Mouse (Mus musculus): ENCODE results near the gene Stra6. TPM values are rescaled to one million over a fixed set of nuclear protein-coding genes. Genes with fewer than 3 reads are reported as not detected.

The Stra6 gene
- polyA plus RNA-seq, 1 experiment, result not detected

DNA sequence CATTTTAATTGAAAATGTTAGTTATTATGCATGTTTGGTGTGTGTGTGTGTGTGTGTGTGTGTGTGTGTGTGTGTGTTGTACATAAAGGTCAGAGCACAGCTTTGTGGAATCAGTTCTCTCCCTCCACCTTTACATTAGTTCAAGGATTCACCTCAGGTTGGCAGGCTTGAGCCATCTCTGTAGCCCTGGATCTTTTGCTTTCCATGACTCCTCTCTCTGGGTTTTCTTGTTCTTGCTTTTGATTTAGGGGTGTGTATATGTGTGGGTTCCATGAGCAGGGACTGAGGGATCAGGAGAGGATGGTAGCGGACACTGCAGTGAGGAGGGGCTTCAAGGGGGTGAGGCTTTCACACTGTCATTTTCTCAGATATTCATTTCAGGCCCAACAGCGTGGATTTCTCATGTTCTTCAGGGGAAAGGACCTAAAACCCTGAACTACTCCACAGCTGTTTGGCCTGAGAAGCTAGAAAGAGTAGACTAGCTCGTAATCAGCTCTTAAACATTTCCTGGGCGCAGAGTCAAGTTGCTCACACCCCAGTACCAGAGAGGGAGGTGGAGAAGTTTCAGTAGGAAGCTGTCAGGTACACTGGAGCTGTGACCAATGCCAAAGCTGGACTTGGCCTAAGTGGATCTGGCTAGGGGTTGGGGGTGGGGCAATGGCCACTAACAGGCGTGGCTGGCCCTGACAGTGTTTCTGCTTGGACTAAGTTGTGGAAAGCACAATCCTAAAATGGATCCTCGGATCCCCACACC lies 2.6 kb downstream of the Stra6 start:
- no peak for TF ChIP-seq GATA1 (IDR thresholded peaks at IDR 0.05; ENCODE audit: low read length)

DNA sequence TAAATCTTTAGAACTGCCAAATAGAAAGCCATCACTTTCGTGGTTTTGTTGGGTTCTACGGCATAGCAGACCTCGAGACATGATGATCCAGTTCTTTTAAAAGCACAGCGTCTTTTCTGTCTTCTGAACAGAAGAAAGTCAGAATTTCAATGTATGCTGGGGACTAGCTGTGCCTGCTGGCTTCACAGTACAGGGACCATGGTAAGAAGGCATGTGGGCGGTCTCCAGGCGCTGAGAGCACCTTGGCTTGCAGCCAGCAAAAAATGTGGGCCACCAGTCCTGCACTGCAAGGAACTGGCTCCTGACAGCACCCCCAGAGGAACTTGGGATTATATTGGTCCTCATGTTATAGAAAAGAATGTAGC lies 3.1 kb downstream of the Stra6 start:
- no peak for TF ChIP-seq GATA1 (IDR thresholded peaks at IDR 0.05; ENCODE audit: low read length)

DNA sequence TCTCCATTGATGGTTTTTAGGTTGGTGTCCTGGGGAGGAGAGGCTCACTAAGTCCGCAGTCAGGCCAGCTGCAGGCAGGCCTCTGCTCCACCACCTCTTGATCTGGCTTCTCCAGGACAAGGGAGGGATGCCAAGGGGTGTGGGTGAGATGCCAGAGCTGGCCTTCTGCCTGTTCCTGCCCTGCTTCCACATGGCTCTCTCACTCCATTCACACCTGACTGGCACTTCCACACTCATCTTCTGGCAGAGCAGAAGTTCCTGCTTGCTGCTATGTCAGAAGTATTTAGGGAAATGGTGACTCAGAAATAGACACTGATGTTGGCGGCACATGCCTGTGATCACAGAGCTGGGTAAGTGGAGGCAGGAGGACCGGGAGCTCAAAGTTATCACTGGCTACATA lies 4.0 kb downstream of the Stra6 start:
- no peak for TF ChIP-seq GATA1 (IDR thresholded peaks at IDR 0.05; ENCODE audit: low read length)

DNA sequence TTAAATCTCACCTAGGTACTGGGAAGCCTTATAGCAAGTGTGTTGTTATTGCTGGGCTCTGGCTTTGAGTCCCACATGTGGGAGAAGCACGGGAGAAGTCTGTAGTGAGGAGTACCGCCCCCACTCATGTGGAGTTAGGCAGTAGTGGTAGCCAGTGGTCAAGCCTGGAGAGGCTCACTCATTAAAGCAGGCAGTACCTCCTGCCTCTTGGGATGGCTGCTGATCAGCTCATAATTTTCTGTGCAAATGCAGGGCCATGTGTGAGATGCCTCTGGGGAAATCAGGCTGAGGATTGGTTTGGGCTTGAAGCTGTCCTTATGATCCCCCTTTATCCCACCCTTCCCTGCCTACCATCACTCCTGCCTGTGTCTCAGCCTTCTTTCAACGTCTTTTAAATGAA lies 11.0 kb downstream of the Stra6 start:
- no peak for TF ChIP-seq GATA1 (IDR thresholded peaks at IDR 0.05; ENCODE audit: low read length)

DNA sequence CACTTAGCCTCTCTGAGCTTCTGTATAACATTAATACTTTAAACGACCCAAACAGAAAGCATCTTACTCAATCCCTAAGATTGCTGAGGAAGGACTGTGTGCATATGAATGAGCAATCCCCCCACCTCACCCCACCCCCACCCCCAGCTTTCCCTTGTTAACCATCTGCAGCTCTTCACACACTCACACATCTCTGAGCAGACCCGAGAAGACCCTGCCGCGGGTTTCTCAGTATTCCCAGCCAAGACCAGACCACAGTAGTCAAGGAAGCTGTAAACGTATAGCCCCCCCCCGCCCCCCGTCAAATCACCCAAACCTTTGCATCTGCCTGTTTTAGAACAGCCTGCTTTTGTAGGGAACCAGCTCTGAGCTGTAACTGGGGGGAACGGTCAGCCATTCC lies 21.0 kb downstream of the Stra6 start:
- no peak for TF ChIP-seq GATA1 (IDR thresholded peaks at IDR 0.05; ENCODE audit: low read length)

DNA sequence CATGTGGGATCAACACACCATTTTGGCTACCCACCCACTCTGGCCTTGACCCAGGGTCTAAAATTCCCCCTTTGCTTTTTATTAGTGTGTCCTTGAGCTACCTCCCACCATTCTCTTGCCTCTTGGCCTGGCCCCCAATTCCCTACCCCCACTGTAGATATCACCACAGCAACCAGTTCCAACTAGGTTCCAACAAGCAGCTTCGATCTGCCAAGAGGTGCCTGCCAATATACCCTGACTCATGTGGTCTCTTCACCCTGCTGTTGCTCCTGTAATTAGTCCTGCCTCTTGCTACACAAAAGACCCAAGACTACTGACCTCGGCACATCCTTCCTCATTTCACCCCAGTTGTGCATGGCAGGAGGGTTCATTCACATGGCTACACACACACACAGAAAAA lies 21.5 kb downstream of the Stra6 start:
- no peak for TF ChIP-seq GATA1 (IDR thresholded peaks at IDR 0.05; ENCODE audit: low read length)

DNA sequence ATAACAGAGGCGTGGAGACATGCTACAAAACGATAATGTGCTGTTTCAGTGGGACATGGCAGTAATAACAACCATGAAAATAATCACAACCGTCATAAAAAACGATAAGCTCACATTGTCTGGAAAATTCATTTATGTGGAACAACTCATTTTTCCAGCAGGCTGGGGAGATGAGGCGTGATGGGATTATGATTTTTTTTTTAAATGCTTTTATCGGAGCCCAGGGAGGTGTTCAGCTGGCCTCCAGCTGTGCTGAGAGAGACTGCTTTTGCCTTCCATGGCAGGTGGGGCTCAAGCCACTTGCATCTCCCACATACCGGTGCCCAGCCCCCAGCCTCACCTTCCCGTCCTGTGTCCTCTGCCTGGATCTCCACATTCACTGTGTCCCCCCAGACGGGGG lies 22.6 kb downstream of the Stra6 start:
- no peak for TF ChIP-seq GATA1 (IDR thresholded peaks at IDR 0.05; ENCODE audit: low read length)

DNA sequence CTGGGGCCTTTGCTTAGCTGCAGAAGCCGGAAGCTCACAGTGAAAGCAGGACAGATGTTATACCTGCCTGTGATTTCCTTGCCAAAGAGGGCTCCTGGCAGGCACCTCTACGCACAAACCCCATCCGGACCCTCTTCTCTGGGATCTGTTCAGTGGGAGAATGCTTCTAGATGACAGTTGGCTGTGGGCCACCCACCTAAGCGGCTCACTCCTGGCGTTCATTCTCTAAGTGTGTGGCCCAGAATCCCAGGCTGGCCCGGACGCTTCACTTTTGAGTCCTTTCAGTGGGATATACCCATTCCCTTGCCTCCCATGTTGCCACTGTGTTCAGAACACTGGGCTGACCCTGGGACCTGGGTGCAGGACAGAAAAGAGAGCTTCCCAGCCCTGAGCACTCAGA lies 23.3 kb downstream of the Stra6 start:
- TF ChIP-seq GATA1 (IDR thresholded peaks at IDR 0.05; ENCODE audit: low read length), result no peak

DNA sequence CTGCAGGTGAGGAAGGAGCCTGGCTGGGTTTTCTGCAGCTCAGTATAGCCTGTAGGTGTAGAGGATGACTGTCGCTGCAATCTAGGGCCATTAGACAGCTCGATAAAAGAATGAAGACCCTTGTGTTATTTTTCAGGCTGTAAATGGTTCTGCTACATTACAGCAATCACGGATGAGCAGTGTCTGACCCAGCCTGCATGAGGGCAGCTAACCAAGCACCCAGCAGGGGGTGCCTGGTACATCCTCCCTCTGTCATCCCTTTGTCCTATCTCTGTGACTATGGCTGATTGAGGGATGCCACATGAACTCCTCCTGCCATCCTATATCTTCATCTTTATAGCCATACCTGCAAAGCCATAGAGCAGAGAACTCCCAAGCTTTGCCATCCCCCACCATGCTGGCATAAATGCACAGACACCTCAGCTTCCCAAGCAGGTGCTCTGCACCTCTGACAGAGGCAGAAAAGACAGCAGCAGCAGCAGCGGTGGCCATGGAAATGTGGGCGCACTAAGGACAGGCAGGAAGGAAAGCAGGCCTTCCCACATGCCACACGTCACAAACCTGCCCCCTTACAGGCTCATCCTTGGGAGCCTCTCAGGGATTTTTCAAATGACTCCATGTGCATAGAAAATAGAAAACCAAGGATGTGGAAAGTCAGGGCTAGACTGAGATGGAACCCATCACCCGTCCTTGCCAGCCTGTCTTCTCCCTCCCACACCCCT lies 23.9 kb downstream of the Stra6 start:
- TF ChIP-seq GATA1 (IDR thresholded peaks at IDR 0.05; ENCODE audit: low read length), result no peak

DNA sequence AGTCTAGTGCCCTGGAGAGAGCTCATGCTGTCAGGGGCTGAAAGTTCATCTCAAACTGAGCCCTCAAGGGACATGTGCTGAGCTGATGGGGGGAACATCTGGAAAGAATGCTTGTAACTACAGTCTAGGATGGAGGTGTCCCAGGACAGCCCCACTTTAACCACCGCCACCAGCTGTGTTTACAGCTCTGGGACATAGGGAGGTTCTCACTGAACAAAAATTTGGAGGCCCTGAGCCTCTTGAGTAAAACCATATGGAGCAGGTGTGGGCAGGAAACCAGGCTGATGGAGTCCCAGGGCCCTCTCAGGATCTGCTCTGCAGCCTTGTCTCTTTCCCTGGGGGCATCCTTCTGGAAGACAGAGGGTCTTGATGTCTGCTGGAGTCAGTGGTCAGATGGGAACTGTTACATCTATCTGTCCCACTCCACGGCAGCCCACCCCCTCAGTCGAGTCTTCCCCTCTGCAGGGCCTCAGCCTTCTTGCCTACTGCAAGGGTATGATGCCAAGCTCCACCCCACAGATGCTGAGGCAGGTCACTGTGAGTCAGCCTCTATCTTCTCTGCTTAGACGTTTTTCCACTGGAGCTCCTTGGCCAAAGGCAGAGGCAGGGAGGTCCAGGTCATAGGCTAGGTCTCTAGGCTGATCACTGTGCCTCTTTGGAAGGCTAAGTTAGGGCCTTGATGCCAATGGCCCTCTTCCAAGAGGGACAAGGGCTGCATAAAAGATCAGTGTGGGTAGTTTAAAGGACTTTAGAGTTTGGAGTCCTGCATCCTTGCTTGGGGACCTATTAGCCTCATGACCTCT lies 28.2 kb downstream of the Stra6 start:
- TF ChIP-seq GATA1 (IDR thresholded peaks at IDR 0.05; ENCODE audit: low read length), result no peak

DNA sequence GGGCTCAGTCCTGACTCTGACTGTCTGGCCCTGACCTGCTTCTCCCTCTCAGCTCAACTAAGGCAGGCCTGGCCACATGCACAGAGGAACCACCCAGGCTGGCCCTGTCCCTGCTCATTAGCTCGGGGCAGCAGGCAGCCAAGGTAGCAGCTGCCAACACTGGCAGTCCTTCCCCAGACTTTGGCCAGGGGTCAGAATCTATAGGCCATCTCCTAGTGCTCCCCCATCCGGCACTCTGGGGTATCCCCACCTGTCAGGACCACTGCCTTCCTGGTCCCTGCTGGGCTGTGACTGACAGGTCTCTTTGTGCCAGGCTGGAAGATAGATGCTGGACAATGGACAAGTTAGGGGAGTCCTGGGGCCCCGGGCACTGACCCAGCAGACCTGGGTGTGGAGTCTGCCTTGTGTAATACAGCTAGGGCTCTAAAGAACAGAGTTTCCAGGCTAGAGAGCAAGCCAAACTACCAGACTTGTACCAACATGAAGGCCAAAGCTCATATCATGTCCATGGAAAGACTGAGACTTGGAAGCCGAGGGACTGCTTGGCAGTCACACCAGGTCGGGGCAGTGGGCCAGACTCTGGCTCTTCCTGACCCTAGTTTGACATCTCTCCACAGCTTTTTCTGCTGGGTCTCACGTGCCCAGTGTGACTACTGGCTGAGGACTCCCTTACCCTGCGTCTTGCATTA lies 29.1 kb downstream of the Stra6 start:
- TF ChIP-seq GATA1 (IDR thresholded peaks at IDR 0.05; ENCODE audit: low read length), result no peak

DNA sequence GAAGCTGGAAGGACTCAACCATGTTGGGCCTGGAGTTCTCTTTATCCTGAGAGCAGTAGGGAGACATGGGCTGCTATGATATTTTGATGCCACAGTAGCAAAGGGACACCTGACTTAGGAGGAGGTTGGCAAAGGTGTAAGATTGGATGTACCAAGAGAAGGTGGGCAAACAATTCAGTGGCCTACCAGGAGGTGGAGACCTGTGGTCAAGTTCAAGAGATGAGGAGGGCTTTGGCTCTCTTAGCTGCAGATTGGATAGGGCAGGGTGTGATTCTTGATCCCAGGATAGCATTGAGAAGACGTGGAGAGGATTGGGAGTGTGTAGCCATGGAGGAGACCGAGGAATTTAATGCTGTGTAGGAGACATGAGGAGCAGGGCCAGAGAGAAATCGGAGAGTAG lies 30.2 kb downstream of the Stra6 start:
- TF ChIP-seq GATA1 (IDR thresholded peaks at IDR 0.05; ENCODE audit: low read length), result no peak

DNA sequence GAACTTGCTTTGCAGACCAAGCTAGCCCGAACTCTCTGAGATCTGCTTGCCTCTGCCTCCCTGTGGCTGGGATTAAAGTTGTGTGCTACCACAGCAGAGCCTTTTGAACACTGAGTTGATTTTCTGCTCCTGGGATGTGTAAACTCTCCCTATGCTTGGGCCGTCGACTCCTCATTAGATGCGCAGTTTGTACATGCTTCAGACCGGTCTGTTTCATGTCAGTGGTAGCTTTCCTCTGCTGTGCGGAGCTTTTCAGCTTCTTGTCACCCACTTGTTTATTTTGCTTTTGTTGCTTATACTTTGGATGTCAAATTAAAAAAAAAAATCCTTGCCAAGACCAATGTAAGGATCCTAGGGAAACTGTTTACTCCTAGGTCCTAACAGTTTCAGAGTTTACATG lies 32.4 kb downstream of the Stra6 start:
- TF ChIP-seq GATA1 (IDR thresholded peaks at IDR 0.05; ENCODE audit: low read length), result no peak

DNA sequence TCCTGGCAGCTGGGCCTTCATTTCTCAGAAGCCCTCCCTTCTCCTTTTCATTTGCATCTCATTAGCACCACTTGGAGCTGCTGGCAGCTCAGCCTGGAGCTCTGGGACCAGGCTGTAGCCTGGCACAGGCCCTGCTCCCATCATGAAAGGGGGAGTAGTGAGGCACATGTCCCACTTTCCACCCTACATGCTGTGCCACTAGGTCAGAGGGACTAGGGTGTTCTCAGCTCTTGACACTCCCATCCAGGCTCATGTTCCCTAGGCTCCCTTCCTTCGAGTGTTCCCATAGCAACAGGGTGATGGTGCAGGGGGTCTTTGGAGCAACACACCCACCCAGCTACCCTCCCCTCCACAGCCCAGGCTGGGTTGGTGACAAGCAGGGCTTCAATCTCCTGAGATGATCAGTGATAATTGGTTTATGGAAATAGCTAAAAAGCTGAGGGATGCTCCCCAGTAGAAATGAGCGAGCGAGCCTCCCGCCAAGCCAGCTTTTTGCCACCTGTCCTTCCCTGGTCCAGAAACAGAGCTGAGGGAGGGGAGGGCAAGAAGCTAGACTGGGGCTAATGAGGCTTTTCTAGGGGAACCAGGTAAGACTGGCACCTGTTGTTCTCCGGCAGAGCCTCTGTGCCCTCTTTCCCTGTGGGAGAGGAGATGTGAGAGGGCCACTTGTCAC lies 33.2 kb downstream of the Stra6 start:
- TF ChIP-seq GATA1 (IDR thresholded peaks at IDR 0.05; ENCODE audit: low read length), result no peak

DNA sequence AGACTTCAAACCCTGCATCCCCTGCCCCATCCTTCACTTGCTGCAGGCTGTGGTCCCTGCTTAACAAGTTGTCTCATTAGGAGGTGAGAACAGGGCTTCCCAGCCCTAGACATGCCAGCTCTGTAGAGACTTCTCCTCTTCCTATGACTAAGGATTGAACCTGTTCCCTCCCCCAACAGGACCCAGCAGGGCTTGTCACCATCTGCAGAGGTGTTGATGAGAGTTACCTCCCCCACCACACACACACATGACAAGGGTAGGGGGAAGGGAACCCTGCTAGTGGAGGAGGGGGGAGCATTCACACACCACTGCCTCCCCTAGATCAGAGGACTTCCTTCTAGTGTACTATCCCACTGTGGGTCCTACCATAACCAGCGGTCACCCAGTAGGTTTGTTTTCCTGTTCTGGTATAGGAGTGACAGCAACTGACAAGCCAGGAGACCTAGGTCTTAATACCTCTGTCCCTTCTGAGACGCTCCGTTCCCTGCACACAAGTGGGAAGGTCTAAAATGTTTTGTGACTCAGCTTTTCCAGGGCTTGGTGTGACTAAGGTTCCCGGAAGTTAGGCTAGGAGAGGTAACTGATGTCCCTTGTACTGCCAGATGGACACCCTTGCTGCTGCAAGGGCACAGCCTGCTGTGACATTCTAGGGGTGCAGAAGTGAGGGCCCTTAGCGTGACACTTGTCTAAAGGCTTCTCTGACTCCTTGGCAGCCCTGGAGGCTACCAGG lies 36.4 kb downstream of the Stra6 start:
- no peak for TF ChIP-seq GATA1 (IDR thresholded peaks at IDR 0.05; ENCODE audit: low read length)
